Mouse (Mus musculus): ENCODE data around the gene Hist1h1b. TPM values are rescaled to one million over a fixed set of nuclear protein-coding genes. Genes with fewer than 3 reads are reported as not detected.
A peak's percentile ranks its signal among the peaks of the same experiment; 100 is the strongest.
"Not testable (repeated sequence)": the region's sequence is repeated elsewhere in the genome, so short reads cannot be mapped to it uniquely, and the experiment has no call there.

The Hist1h1b gene
- polyA plus RNA-seq, 1 experiment from 2014 or later = 1.6 TPM

DNA sequence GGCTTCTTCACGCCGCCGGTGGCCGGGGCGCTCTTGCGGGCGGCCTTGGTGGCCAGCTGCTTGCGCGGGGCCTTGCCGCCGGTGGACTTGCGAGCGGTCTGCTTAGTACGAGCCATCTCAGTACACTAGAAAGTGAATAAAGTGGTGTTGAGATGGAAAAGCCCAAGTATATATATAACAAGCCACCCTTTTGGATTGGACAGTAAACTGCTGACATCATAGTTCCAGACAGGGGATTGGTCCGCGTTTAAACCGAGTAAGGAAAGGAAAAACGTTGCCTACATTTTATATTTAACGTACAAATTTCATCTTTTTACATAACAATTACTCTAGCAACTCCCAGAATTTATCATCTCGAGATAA lies 2.8 kb upstream of the Hist1h1b start, which contains the start of gene Hist1h3i:
Gene Hist1h3i (minus strand): TSS at position 116 of the 363 bp plus-strand sequence.
- ATAC-seq (ENCODE audit: low FRiP score) (peak; percentile 81), DNase-seq (ENCODE audit: low spot score) (peak; percentile 92)
- H3K27ac ChIP-seq = peak within 1 kb of the TSS; percentile 68
- 0% methylated on average over 15 of the region's 20 CpGs for WGBS
- H3K9me3 ChIP-seq (ENCODE audit: control insufficient read depth, low read length) = no peaks in the 10 kb centered on the region
- peak within 1 kb of the TSS; percentile 34 for H3K4me3 ChIP-seq (replicated peaks; ENCODE audit: low read length)
- H3K4me2 ChIP-seq (replicated peaks) = peak within 1 kb of the TSS; percentile 81
- H3K36me3 ChIP-seq (replicated peaks; ENCODE audit: control insufficient read depth, insufficient read depth) = no peaks in the 10 kb centered on the region
- H3K9ac ChIP-seq = peak within 1 kb of the TSS; percentile 57
- no peaks in the 10 kb centered on the region for H3K27me3 ChIP-seq (ENCODE audit: control insufficient read depth, insufficient read depth, low read length)
- H3K4me1 ChIP-seq (replicated peaks; ENCODE audit: control insufficient read depth, insufficient read depth, low read length) = peaks cover 35% of the 10 kb centered on the region

DNA sequence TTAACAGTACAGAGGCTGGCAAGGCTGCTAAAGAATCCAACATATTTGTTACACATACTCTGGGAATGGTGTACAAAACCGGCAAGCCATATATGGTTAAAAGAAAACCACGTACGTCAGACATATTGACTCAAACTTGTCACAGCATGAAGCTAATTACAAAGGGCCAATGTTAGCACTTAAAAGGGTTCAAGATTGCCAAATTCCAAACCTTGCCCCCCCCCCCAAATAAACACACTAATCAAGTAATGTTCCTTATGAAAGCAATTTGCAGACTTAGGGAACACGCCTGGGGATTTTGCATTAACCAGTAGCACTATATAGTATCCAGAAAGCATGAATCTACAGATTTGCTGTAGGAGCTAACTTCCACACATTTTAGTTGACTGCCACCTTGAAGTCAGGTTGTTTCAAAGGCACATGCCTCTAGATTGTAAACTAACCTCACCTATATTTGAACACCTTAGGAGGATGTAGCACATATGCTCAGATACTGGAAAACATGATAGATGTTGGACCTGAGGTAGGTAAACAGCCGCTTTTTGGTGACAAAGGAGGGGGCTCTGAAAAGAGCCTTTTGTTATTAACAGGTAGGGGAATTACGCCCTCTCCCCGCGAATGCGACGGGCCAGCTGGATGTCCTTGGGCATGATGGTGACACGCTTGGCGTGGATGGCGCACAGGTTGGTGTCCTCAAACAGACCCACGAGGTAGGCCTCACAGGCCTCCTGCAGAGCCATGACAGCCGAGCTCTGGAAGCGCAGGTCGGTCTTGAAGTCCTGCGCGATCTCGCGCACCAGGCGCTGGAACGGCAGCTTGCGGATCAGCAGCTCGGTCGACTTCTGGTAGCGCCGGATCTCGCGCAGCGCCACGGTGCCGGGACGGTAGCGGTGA lies 2.2 kb upstream of the Hist1h1b start:
- peaks cover 30% of the 10 kb centered on the region for H3K4me1 ChIP-seq (replicated peaks; ENCODE audit: control insufficient read depth, insufficient read depth, low read length)
- peak overlapping the region; percentile 81 for H3K4me2 ChIP-seq (replicated peaks)
- H3K36me3 ChIP-seq (replicated peaks; ENCODE audit: control insufficient read depth, insufficient read depth); H3K9me3 ChIP-seq (ENCODE audit: control insufficient read depth, low read length); DNase-seq (ENCODE audit: low spot score); ATAC-seq (ENCODE audit: low FRiP score); H3K27me3 ChIP-seq (ENCODE audit: control insufficient read depth, insufficient read depth, low read length): not testable (repeated sequence)
- 1% methylated on average over 13 of the region's 35 CpGs for WGBS
- H3K27ac ChIP-seq = peak overlapping the region; percentile 68
- H3K4me3 ChIP-seq (replicated peaks; ENCODE audit: low read length) = peak overlapping the region; percentile 34
- peak overlapping the region; percentile 57 for H3K9ac ChIP-seq

DNA sequence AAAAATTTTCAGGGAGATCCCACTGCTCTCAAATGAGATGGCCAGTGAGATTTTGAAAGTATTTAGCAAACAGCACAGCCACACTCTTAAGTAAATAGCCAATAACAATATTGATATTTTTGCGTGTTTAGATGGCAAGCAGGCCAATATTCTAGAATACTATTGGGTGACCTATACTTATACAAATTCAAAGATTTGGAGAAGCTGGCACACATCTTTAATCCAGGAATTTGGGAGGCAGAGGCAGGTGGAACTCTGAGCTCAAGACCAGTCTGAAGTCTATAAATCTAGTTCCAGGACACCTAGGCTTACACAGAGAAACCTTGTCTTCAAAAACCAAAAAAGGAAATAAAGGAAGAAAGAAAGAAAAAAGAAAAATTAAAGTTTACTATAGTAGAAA lies 1.2 kb upstream of the Hist1h1b start:
- Histone ChIP-seq H3K4me2 (replicated peaks) (no peak overlapping the region), H3K4me3 (replicated peaks; ENCODE audit: low read length) (no peak overlapping the region), H3K4me1 (replicated peaks; ENCODE audit: control insufficient read depth, insufficient read depth, low read length) (peaks cover 30% of the 10 kb centered on the region), H3K36me3 (replicated peaks; ENCODE audit: control insufficient read depth, insufficient read depth) (no peaks in the 10 kb centered on the region), H3K9me3 (ENCODE audit: control insufficient read depth, low read length) (no peaks in the 10 kb centered on the region), H3K9ac (no peak overlapping the region), H3K27me3 (ENCODE audit: control insufficient read depth, insufficient read depth, low read length) (no peaks in the 10 kb centered on the region), H3K27ac (no peak overlapping the region)
- 95% methylated on average over 1 of the region's 1 CpGs for WGBS
- DNase-seq (ENCODE audit: low spot score) = no peak
- no peak for ATAC-seq (ENCODE audit: low FRiP score)

DNA sequence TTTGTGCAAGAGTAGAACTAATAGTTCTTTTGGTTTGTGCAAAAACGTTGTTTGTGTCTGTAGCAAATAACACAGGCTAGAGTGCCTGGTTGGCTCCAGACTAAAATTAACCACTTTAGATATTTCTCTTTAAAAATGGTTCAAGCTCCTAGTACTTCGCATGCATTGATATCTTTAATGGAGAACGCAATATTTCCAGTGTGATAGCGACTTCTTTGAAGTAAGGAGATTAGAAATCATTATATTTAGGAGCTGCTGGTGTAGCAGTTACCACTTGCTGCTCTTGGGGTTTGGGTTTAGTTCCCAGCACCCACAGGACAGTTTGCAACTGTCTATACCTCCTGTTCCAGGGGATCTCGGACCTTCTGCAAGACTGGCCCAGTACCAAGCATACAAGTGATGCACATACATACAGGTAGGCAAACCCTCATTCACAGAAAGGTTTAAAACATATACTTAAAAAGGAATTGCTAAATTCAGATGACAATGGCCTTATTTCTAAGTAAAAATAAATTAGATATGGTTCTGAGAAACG lies 663 bp upstream of the Hist1h1b start:
- peaks cover 24% of the 10 kb centered on the region for H3K4me1 ChIP-seq (replicated peaks; ENCODE audit: control insufficient read depth, insufficient read depth, low read length)

DNA sequence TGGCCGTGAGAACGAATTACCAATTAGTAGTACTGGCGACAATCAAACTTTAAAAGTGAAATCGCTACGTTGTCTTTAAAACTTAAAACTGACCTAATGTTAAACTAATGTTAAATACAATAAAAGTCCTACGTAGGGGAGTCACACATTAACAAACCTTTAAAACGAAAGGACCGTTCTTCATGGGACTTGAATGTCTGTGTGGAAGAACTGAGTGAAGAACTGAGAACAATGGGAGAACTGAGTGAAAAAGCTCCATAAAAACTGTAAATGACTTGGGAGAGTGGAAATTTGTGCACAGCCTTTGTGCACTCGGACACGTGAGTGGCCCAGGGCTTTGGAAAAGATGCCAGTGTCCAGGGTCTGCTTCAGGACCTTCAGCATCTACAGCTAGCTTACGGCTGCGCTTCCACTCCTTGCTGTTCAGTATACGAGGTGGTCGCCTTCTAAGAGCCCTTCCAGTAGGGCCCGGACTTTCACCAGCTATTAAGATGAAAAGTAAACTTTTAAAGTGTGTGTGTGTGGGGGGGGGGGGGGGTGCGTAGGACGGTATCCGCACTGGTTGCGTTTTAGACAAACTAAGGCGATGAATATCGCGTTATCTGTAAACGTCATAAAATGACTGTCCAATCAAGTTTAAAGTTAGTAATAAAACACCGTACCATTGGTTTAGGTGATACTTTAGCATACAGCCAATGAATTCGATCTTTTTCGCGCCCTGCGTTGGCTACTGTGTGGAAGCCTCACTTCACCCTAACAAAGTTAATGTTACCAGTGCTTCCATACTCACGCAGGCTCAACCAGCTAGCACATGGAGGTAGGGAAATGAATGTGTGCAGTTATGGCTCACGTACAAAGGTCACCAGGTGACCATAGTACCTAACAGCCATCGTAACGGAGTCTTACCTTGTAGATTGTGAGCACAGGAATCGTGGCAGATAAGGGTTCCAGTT lies 1.3 kb downstream of the Hist1h1b start:
- Histone ChIP-seq H3K4me3 (replicated peaks; ENCODE audit: low read length) (peak overlapping the region; percentile 33), H3K4me2 (replicated peaks) (peak overlapping the region; percentile 69), H3K36me3 (replicated peaks; ENCODE audit: control insufficient read depth, insufficient read depth) (no peaks in the 10 kb centered on the region), H3K27me3 (ENCODE audit: control insufficient read depth, insufficient read depth, low read length) (no peaks in the 10 kb centered on the region), H3K9me3 (ENCODE audit: control insufficient read depth, low read length) (no peaks in the 10 kb centered on the region), H3K4me1 (replicated peaks; ENCODE audit: control insufficient read depth, insufficient read depth, low read length) (peaks cover 22% of the 10 kb centered on the region), H3K27ac (peak overlapping the region; percentile 63), H3K9ac (peak overlapping the region; percentile 32)
- peak; percentile 95 for ATAC-seq (ENCODE audit: low FRiP score)
- WGBS = 5% methylated on average over 33 of the region's 33 CpGs
- DNase-seq (ENCODE audit: low spot score) = peak; percentile 95

More for the DNA sequence above, 663 bp upstream of the Hist1h1b start:
- ATAC-seq (ENCODE audit: low FRiP score) (no peak), DNase-seq (ENCODE audit: low spot score) (no peak)
- WGBS = 46% methylated on average over 6 of the region's 6 CpGs
- no peaks in the 10 kb centered on the region for H3K27me3 ChIP-seq (ENCODE audit: control insufficient read depth, insufficient read depth, low read length)
- H3K4me2 ChIP-seq (replicated peaks) = peak overlapping the region; percentile 69
- no peaks in the 10 kb centered on the region for H3K9me3 ChIP-seq (ENCODE audit: control insufficient read depth, low read length)
- no peak overlapping the region for H3K27ac ChIP-seq
- no peak overlapping the region for H3K9ac ChIP-seq
- no peaks in the 10 kb centered on the region for H3K36me3 ChIP-seq (replicated peaks; ENCODE audit: control insufficient read depth, insufficient read depth)
- H3K4me3 ChIP-seq (replicated peaks; ENCODE audit: low read length) = peak overlapping the region; percentile 33; the same call in 1 of the 2 replicates

DNA sequence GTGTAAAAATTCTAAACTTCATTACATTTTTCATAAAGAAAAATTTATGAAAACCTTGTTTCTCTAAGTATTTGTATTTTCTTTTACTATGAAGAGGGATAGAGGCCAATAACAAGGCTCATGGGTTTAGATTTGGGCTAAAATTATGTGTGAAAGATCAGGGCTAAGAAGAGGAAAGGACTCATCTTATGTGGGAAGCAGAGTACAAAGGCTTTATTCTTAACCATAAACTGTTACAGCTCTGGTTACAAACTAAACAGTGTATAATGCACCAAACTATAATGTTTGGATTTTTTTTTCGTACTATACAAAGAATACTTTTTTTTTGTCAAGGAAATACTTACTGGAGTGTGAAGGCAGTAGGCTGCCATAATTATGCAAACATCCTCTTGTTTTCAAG lies 24.7 kb downstream of the Hist1h1b start:
- H3K9ac ChIP-seq = no peak overlapping the region
- no peak overlapping the region for H3K4me3 ChIP-seq (replicated peaks; ENCODE audit: low read length)
- DNase-seq (ENCODE audit: low spot score) (no peak), ATAC-seq (ENCODE audit: low FRiP score) (no peak)
- peaks cover 19% of the 10 kb centered on the region for H3K4me1 ChIP-seq (replicated peaks; ENCODE audit: control insufficient read depth, insufficient read depth, low read length)
- H3K4me2 ChIP-seq (replicated peaks) = no peak overlapping the region
- H3K27me3 ChIP-seq (ENCODE audit: control insufficient read depth, insufficient read depth, low read length) = no peaks in the 10 kb centered on the region
- H3K9me3 ChIP-seq (ENCODE audit: control insufficient read depth, low read length) = no peaks in the 10 kb centered on the region
- H3K36me3 ChIP-seq (replicated peaks; ENCODE audit: control insufficient read depth, insufficient read depth) = no peaks in the 10 kb centered on the region
- WGBS = 70% methylated on average over 1 of the region's 1 CpGs
- H3K27ac ChIP-seq = no peak overlapping the region

DNA sequence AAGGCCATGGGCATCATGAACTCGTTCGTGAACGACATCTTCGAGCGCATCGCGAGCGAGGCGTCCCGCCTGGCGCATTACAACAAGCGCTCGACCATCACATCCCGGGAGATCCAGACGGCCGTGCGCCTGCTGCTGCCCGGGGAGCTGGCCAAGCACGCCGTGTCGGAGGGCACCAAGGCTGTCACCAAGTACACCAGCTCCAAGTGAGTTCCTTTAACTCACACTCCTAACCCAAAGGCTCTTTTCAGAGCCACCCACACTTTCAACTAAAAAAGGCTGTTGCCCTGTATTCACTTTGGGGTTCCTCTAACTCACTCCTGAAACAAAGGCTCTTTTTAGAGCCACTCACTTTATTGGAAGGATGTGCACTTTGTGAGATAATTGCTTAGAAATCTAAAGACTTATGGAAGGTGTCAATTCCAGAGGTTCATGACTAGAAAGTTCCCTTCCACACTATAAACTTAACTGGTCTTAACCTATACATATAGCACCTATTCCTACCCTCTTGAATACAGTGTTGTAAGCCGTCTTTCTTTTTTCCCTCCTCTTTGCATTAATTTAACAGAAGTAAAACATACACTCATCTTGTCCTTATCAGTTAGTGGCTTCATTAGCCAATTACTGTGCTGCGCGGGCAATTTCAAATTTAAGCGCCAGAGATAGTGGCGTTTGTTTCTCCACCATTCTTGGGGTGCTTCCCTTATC lies 26.0 kb downstream of the Hist1h1b start:
- not testable (repeated sequence) for H3K27me3 ChIP-seq (ENCODE audit: control insufficient read depth, insufficient read depth, low read length); ATAC-seq (ENCODE audit: low FRiP score); H3K36me3 ChIP-seq (replicated peaks; ENCODE audit: control insufficient read depth, insufficient read depth); H3K9me3 ChIP-seq (ENCODE audit: control insufficient read depth, low read length)
- under 1% methylated on average over 16 of the region's 26 CpGs for WGBS
- Histone ChIP-seq H3K9ac (peak overlapping the region; percentile 54), H3K4me1 (replicated peaks; ENCODE audit: control insufficient read depth, insufficient read depth, low read length) (peaks cover 21% of the 10 kb centered on the region), H3K4me2 (replicated peaks) (peak overlapping the region; percentile 87), H3K4me3 (replicated peaks; ENCODE audit: low read length) (peak overlapping the region; percentile 38), H3K27ac (peak overlapping the region; percentile 16; the same call in 1 of the 2 replicates)
- DNase-seq (ENCODE audit: low spot score) = peak; percentile 56

DNA sequence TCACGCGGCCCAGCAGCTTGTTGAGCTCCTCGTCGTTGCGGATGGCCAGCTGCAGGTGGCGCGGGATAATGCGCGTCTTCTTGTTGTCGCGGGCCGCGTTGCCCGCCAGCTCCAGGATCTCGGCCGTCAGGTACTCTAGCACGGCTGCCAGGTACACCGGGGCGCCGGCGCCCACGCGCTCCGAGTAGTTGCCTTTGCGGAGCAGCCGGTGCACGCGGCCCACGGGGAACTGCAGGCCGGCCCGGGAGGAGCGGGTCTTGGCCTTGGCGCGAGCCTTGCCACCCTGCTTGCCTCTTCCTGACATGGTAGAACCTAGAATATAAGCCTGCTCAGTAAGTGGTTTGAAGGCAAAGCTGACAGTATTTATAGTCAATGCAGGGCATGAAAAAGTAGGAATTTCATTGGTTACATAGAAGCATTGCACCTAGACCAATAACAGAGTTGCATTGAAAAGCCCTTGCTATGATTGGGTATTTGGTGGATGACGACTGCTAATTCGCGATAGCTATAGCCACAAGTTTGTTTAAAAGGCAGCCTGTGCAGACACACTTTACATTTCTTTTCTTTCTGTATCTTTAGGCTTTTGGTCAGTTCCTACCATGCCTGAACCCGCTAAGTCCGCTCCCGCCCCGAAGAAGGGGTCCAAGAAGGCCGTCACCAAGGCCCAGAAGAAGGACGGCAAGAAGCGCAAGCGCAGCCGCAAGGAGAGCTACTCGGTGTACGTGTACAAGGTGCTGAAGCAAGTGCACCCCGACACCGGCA lies 26.7 kb downstream of the Hist1h1b start, which contains the start of the genes Hist1h2ak and Hist1h2bn:
Gene Hist1h2ak (minus strand): TSS at position 304 of the 762 bp plus-strand sequence.
Gene Hist1h2bn (plus strand): TSS at position 600 of the 762 bp plus-strand sequence.
- H3K9ac ChIP-seq = peak within 1 kb of the TSS; percentile 61
- H3K9me3 ChIP-seq (ENCODE audit: control insufficient read depth, low read length); H3K27me3 ChIP-seq (ENCODE audit: control insufficient read depth, insufficient read depth, low read length); H3K36me3 ChIP-seq (replicated peaks; ENCODE audit: control insufficient read depth, insufficient read depth): not testable (repeated sequence)
- ATAC-seq (ENCODE audit: low FRiP score) = peak; percentile 95
- H3K4me3 ChIP-seq (replicated peaks; ENCODE audit: low read length) = peak within 1 kb of the TSS; percentile 38
- peak; percentile 93 for DNase-seq (ENCODE audit: low spot score)
- peak within 1 kb of the TSS; percentile 87 for H3K4me2 ChIP-seq (replicated peaks)
- under 1% methylated on average over 45 of the region's 50 CpGs for WGBS
- peaks cover 28% of the 10 kb centered on the region for H3K4me1 ChIP-seq (replicated peaks; ENCODE audit: control insufficient read depth, insufficient read depth, low read length)
- peak within 1 kb of the TSS; percentile 90 for H3K27ac ChIP-seq
